Mouse (Mus musculus): ENCODE measurements at regions not wholly inside any gene's neighbourhood (a gene's known extent, or its start where the extent isn't known, plus 50 kb on each side); places are given as distances from the start of the nearest gene placed in this dataset.
"Not testable (repeated sequence)": the region's sequence is repeated elsewhere in the genome, so short reads cannot be mapped to it uniquely, and the experiment has no call there.

DNA sequence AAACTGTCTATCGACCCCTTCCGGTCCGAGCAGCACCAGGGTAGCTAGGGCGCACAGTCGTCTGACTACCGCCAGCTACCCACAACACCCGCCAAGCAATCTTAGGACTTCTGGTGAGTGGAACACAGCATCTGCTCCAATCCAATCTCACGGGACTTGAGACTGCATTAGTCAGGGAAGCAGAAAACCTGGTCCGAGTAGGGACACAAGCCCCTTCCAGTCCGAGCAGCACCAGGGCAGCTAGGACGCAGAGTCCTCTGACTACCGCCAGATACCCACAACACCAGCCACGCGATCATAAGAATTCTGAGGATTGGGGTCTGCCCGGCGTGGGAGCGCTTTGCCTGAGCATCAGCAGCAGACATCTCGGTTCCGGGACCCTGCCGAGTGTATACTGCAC is 79.6 kb downstream of the Gm10715 start:
- not testable (repeated sequence) for DNase-seq

DNA sequence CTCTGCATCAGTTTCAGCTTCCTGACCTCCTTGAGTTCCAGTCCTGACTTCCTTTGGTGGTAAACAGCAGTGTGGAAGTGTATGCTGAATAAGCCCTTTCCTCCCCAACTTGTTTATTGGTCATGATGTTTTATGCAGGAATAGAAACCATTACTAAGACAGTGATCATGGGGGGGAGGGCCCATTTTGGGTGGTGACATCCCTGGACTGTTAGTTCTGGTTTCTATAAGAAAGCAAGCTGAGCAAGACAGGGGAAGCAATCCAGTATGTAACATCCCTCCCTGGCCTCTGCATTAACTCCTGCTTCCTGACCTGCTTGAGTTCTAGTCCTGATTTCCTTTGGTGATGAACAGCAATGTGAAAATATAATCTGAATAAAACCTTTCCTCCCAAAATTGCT is 124.5 kb downstream of the Gm10715 start:
- DNase-seq = no peak

DNA sequence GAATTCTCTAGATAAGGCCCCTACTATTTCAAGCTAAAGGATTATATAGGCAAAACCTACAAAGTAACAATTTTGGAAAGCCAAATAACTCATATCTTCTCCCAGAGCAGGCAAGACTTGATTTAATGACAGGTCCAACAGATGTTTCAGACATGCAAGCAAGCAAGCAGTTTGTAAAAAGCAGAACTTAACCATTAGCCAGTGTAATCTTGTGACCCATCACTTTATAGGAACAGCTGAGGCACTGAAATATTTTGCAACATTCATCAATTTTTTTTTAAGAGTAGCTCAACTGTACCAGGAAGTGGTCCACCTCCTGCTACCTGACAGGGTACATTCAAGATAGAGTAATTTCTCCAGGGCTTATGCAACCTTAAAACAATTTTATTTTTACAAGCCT is 147.7 kb downstream of the Gm10715 start:
- no peak for DNase-seq

DNA sequence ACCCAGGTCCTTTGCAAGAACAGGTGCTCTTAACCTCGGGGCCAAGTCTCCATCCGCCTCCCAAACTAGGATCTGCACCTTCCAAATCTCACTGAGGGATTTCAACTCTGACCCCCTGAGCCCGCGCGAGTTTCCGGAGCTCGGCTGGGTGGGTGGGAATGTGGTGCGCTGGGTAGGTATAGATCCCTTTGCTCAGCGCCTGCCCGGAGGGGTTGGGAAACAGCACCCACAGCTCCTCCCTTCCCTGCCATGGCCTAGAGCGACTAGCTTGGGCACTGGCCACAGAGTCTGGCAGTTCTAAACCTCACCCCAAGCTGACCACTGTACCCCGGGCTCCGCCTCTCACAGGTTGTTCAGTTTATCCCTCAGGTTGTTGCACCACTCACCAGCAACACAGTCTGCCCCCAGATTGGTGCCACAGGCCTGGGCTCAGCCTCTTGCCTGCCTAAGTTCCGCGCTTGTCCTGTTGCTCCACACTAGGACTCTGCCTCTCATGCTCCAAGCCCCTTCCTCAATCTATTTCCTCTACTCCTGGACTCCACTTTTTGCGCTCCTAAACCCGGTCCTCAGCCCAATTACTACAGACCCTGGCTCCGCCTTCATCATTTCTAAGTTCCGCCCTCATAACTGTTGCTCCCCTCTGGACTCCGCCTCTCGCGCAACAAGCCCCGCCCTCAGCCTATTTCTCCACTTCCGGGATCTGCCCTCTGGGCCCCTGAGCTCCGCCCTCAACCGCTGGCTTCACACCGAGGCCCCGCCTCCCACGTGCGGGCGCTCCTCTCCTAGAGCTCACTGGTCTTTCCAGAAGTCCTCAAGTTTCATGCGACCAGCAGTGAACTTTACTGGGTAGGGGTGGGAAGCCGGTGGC is 135.6 kb upstream of the Alkbh8 start:
- no peak for DNase-seq

DNA sequence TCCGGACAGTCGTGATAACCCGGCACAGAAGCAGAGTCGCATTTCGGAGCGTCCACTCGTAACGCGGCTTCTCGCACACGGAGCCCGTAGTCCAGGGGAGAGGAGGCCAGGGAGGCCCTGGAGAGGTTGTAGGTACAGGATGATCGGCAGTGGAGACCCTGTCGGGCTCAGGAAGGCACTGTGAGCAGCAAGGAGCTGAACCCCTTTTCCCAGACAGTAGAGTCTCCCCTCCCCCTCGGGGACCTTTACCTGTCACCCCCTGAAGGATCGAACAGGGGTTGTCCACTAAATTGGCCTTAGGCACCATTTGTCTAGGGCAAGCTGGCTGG is 135.0 kb upstream of the Alkbh8 start:
- DNase-seq = not testable (repeated sequence)

DNA sequence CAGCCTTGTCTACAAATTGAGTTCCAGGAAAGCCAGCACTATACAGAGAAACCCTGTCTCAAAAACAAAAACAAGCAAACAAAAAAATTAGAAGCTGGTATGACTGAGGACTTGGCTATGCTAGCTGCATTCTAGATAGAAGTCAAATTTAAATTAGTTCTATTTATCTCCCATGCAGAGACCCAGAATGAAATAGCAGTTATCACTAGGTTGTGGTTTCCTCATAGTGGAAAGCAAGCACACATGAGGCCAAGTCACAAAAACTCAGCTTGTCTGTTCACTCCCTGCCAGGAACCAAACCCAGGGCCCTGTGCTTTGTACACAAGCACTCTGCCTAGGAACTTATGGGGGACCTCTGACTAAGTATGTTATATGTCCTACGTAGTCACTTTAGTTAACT is 126.8 kb upstream of the Alkbh8 start:
- DNase-seq = not testable (repeated sequence)

DNA sequence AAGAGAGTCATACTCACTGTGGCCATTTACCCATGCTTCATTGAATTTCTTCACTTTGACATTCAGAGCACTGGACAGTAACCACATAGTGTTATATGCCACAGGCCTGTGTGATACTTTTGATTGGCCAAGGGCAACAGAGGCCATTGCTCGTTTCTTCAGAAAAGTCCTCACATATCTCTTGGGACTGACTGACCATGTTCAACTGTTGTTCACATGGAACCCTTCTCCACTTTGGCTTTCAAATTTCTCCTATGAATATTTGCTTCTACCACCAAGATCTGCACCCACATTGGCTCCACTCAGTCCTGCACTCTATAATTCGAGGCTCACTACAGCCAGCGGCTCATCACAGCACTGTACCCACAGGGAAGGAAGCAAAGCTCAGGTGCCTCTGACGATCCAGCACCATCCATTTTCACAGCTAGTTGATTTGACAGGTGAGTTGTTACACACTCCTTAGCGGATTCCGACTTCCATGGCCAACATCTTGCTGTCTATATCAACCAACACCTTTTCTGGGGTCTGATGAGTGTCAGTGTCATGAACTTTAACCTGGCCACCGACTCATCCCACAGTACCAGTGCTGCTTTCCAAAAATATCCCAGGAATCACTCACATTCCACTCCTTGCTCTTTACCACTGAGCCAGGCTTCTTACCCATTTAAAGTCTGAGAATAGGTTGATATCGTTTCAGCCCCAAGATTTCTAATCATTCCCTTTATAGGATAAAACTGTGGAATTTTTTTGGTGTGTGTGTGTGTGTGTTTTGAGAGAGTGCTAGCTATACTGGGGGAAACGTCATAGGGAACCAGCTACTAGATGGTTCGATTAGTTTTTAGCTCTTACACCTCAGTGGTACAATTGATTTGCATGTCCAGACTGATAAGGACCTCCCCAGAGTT is 76.3 kb upstream of the Alkbh8 start:
- DNase-seq = peak; percentile 46

DNA sequence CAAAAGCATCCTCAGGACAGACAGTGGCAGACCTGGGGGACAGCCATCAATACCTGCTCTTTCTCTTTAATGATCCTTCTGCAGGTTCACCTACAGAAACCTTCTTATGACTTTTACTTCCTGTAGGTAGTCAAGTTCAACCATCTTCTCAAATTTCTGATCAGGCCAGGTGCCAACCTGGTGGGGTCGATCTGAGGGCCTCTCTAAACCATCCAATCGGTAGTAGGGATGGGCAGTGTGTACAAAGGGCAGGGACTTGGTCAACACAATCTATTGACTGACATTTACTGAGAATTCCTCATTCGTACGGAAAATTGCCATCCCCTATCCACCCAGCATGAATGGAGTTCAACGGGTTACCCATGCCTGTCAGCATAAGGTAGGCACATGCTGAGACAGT is 74.8 kb upstream of the Alkbh8 start:
- no peak for DNase-seq

DNA sequence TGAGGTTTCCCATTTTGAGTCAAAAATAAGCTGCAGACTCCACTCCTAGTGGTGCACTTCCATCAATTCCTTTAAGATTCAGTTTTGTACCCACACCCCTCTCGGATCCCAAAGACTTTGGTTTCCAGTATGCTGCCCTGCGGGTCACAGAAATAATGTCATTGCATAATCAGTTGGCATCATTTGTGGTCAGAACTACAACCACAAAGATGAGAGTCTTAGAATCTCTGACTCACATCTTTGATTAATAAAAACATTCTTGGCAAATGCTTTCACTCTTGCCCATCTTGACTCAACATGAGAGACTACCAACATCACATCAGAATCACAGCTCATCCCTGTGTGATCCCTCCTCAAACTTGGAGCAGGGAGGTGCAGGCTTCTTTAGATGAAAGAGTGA is 74.1 kb upstream of the Alkbh8 start:
- DNase-seq = no peak

DNA sequence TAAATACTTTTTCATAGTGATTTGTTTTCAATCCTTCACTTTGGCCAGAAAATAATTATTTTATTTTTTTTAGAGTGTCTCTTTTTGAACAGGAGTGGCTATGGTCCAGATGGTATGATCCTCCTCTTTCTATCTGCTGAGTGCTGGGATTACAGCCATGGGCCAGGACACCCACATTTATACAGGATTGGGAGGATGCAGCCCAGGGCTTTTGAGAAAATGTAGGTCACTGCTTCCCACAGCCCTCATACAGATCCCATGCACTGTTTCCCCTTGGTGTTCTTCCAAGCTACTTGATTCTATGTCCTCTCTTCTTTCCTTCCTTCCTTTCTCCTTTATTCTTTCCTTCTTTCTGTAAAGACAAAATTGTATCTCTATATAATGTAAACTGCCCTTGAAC is 70.5 kb upstream of the Alkbh8 start:
- DNase-seq = no peak

DNA sequence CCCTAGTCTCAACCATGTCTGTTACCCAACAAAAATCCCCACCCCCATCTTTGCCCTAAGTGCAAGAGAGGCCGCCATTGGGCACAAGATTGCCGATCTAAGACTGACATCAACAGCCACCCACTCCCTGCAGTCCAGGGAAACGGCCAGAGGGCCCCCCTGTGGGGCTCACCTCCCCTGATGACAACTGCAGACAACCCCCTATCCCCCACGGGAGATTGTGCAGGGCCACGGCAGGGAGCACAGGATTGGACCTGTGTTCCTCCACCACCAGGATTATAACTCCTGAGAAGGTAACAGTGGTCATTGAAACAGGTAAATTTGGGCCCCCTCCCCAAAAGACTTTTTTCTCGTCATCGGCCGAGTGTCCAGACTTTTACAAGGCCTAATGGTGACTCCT is 54.4 kb upstream of the Alkbh8 start:
- DNase-seq = not testable (repeated sequence)

DNA sequence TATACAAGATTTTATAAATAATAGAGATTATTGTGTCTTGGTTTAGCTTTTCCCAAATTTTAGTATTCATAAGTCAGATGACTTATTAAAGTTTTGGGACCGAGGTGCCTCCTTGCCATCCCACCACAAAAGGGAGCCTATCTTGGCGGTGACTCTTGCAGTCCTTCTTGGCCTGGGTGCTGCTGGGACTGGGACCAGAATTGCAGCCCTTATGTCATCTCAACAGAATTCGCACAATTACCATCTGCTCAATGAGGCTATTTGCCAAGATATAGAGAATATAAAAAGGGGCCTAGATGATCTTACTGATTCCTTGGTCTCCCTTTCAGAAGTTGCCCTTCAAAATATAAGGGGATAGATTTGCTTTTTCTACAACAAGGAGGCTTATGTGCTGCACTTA is 53.0 kb upstream of the Alkbh8 start:
- peak; percentile 47 for DNase-seq

DNA sequence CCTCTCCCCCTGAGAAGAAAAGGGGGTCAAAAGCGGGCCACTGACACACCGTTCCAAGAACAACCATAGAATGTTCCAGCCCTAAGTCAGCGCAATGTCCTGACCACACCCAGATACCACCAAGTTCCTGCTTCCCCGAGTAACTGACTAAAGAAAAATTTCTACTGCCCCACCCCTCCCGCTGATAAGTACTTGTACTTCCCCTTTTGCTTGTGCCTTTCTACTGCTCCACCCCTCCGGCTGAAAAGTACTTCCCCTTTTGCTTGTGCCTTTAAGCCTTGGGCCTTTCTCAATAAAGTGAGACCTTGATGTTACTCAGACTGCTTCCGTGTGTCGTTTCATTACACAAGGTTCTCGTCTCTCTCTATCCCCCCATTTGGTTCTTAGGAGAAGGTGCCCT is 51.6 kb upstream of the Alkbh8 start:
- DNase-seq = not testable (repeated sequence)
